Mouse (Mus musculus): ENCODE results near the gene Gabrr2.
"Not testable (repeated sequence)": the region's sequence is repeated elsewhere in the genome, so short reads cannot be mapped to it uniquely, and the experiment has no call there.

The Gabrr2 gene

GRCm38 (mm10) chr4:33070326-33070725 lies 7.5 kb downstream of the Gabrr2 start:
- DNase-seq (ENCODE audit: low spot score): no peak

GRCm38 (mm10) chr4:33071337-33071736 lies 8.5 kb downstream of the Gabrr2 start:
- no peak for DNase-seq (ENCODE audit: low spot score)

GRCm38 (mm10) chr4:33072526-33073161 lies 9.8 kb downstream of the Gabrr2 start:
- no peak for DNase-seq (ENCODE audit: low spot score)

GRCm38 (mm10) chr4:33074406-33074805 lies 11.6 kb downstream of the Gabrr2 start:
- no peak for DNase-seq (ENCODE audit: low spot score)

- DNase-seq (ENCODE audit: low spot score): no peak
These were observed 12.1 kb downstream of the Gabrr2 start for GRCm38 (mm10) chr4:33074851-33075250.

- DNase-seq (ENCODE audit: low spot score): no peak
These were observed 13.2 kb downstream of the Gabrr2 start for GRCm38 (mm10) chr4:33075776-33076524.

GRCm38 (mm10) chr4:33077161-33077560 lies 14.4 kb downstream of the Gabrr2 start:
- DNase-seq (ENCODE audit: low spot score): no peak

GRCm38 (mm10) chr4:33077724-33078123 lies 14.9 kb downstream of the Gabrr2 start:
- no peak for DNase-seq (ENCODE audit: low spot score)

GRCm38 (mm10) chr4:33078492-33078891 lies 15.7 kb downstream of the Gabrr2 start:
- DNase-seq (ENCODE audit: low spot score): no peak

- no peak for DNase-seq (ENCODE audit: low spot score)
These were observed 36.4 kb downstream of the Gabrr2 start for GRCm38 (mm10) chr4:33099118-33099694.

- no peak for DNase-seq (ENCODE audit: low spot score)
These were observed 47.1 kb downstream of the Gabrr2 start for GRCm38 (mm10) chr4:33109720-33110458.

GRCm38 (mm10) chr4:33110845-33111244 lies 48.0 kb downstream of the Gabrr2 start:
- DNase-seq (ENCODE audit: low spot score): no peak

GRCm38 (mm10) chr4:33111358-33111757 lies 48.6 kb downstream of the Gabrr2 start:
- no peak for DNase-seq (ENCODE audit: low spot score)

GRCm38 (mm10) chr4:33112866-33113265 lies 50.1 kb downstream of the Gabrr2 start:
- not testable (repeated sequence) for DNase-seq (ENCODE audit: low spot score)

GRCm38 (mm10) chr4:33119118-33119517 lies 56.3 kb downstream of the Gabrr2 start:
- DNase-seq (ENCODE audit: low spot score): peak; percentile 19

- no peak for DNase-seq (ENCODE audit: low spot score)
These were observed 61.7 kb downstream of the Gabrr2 start for GRCm38 (mm10) chr4:33124493-33124892.

GRCm38 (mm10) chr4:33125409-33126084 lies 62.7 kb downstream of the Gabrr2 start:
- DNase-seq (ENCODE audit: low spot score): no peak

GRCm38 (mm10) chr4:33132221-33132620 lies 69.4 kb downstream of the Gabrr2 start, which contains the start of gene Gabrr1:
TSS of gene Gabrr1 (plus strand) at chr4:33132521.
- DNase-seq (ENCODE audit: low spot score): no peak

Measured in yolk sac, embryonic 10.5 days (tissue).